Mouse (Mus musculus) heart, embryonic 12.5 days (tissue): ENCODE results near the gene Ift140. TPM values are rescaled to one million over a fixed set of nuclear protein-coding genes. Genes with fewer than 3 reads are reported as not detected.

Source experiments
- polyA plus RNA-seq: library from polyadenylated mRNA; unstranded; fragments of >200 nt; fragmentation: Nextera tagmentation; extraction: Ambion mirVana; gene quantifications from 2 replicates; pipeline ENCODE4 v1.2.1, GENCODE M21; 2016

Gene Ift140
- polyA plus RNA-seq, 1 experiment from 2014 or later: 14.4 TPM

Other genes starting within 250 kb of the Ift140 start
- gene Meiob, start 211.8 kb upstream of the Ift140 start, polyA plus RNA-seq: not detected in 2 replicates
- gene Hagh, start 175.9 kb upstream of the Ift140 start, polyA plus RNA-seq: 39.9 and 41.2 TPM in 2 replicates
- 36.5 TPM in 2 replicates for gene Fahd1, start 165.7 kb upstream of the Ift140 start, polyA plus RNA-seq
- gene Igfals, start 150.1 kb upstream of the Ift140 start, polyA plus RNA-seq: 0.12 and 0.24 TPM in 2 replicates
- gene Nubp2, start 129.7 kb upstream of the Ift140 start, polyA plus RNA-seq: 31.9 and 33.1 TPM in 2 replicates
- 25.7 and 28.3 TPM in 2 replicates for gene Spsb3, start 129.4 kb upstream of the Ift140 start, polyA plus RNA-seq
- 25.4 and 27.2 TPM in 2 replicates for gene Eme2, start 121.0 kb upstream of the Ift140 start, polyA plus RNA-seq
- gene Mrps34, start 121.0 kb upstream of the Ift140 start, polyA plus RNA-seq: 91.1 and 94.9 TPM in 2 replicates
- gene Nme3, start 119.6 kb upstream of the Ift140 start, polyA plus RNA-seq: 34.5 and 36.5 TPM in 2 replicates
- 38.4 and 41.3 TPM in 2 replicates for gene Mapk8ip3, start 79.1 kb upstream of the Ift140 start, polyA plus RNA-seq
- gene Jpt2, start 55.4 kb upstream of the Ift140 start, polyA plus RNA-seq: 140 and 144 TPM in 2 replicates
- gene Cramp1l, start 297 bp upstream of the Ift140 start, polyA plus RNA-seq: 8.5 and 10.1 TPM in 2 replicates
- gene Tmem204, start 67.5 kb downstream of the Ift140 start, polyA plus RNA-seq: 16.3 and 20.4 TPM in 2 replicates
- 23.5 and 30.7 TPM in 2 replicates for gene Telo2, start 99.9 kb downstream of the Ift140 start, polyA plus RNA-seq
- gene Ptx4, start 104.7 kb downstream of the Ift140 start, polyA plus RNA-seq: 0.27 TPM in 1 of 2 replicates, not detected in the other
- gene Clcn7, start 117.3 kb downstream of the Ift140 start, polyA plus RNA-seq: 19.5 and 21.1 TPM in 2 replicates
- gene Ccdc154, start 146.4 kb downstream of the Ift140 start, polyA plus RNA-seq: not detected in 2 replicates
- gene Gm38655, start 159.4 kb downstream of the Ift140 start, polyA plus RNA-seq: not detected in 2 replicates
- gene BC003965, start 168.5 kb downstream of the Ift140 start, polyA plus RNA-seq: 25.1 and 25.9 TPM in 2 replicates
- gene Unkl, start 172.3 kb downstream of the Ift140 start, polyA plus RNA-seq: 5.1 and 6.3 TPM in 2 replicates
- gene Gnptg, start 224.0 kb downstream of the Ift140 start, polyA plus RNA-seq: 25.0 TPM in 2 replicates
- gene Tsr3, start 224.1 kb downstream of the Ift140 start, polyA plus RNA-seq: 33.3 and 34.1 TPM in 2 replicates
- gene Baiap3, start 240.3 kb downstream of the Ift140 start, polyA plus RNA-seq: 0.18 and 0.42 TPM in 2 replicates